Mouse (Mus musculus) hindbrain, embryonic 12.5 days (tissue): ENCODE data around the gene Tcte2. TPM values are rescaled to one million over a fixed set of nuclear protein-coding genes. Genes with fewer than 3 reads are reported as not detected.

ENCODE experiments used
- ATAC-seq: fragments of 200-750 bp; cut with Nextera tagmentation; 2 replicates; pipeline ENCODE4 v1.8.0; 2017; ENCODE audit warnings: moderate TSS enrichment; ENCODE audit not compliant: low FRiP score
- H3K27ac ChIP-seq: fragments of 300-500 bp; sonication (generic); 2 replicates; pipeline ENCODE4 v1.5.1; 2016; ENCODE audit warnings: mild to moderate bottlenecking
- H3K27me3 ChIP-seq: fragments of 300-500 bp; sonication (generic); 2 replicates; pipeline ENCODE4 v1.6.1; 2016; ENCODE audit warnings: mild to moderate bottlenecking
- H3K36me3 ChIP-seq: fragments of 300-500 bp; sonication (generic); 2 replicates; pipeline ENCODE4 v1.6.1; 2016; ENCODE audit warnings: mild to moderate bottlenecking
- H3K4me1 ChIP-seq: fragments of 300-500 bp; sonication (generic); 2 replicates; pipeline ENCODE4 v1.6.1; 2016
- H3K4me2 ChIP-seq: fragments of 300-500 bp; sonication (generic); replicated peaks from 2 replicates; pipeline ENCODE4 v1.6.1; 2016; ENCODE audit warnings: mild to moderate bottlenecking
- H3K4me3 ChIP-seq: fragments of 300-500 bp; sonication (generic); 2 replicates; pipeline ENCODE4 v1.5.1; 2016; ENCODE audit warnings: mild to moderate bottlenecking
- H3K9ac ChIP-seq: fragments of 300-500 bp; sonication (generic); 2 replicates; pipeline ENCODE4 v1.6.1; 2016; ENCODE audit warnings: mild to moderate bottlenecking, moderate library complexity
- H3K9me3 ChIP-seq: fragments of 300-500 bp; sonication (generic); replicated peaks from 2 replicates; pipeline ENCODE4 v1.6.1; 2016; ENCODE audit warnings: mild to moderate bottlenecking
- WGBS: fragments of 180-500 bp; shearing (Covaris S2); methylation state at CpG from one replicate; pipeline ENCODE4 v1.1.7; 2016; 5-methylcytosine and 5-hydroxymethylcytosine counted together
- polyA plus RNA-seq: library from polyadenylated mRNA; unstranded; fragments of >200 nt; fragmentation: Nextera tagmentation; extraction: Ambion mirVana; gene quantifications from 2 replicates; pipeline ENCODE4 v1.2.1, GENCODE M21; 2016

Tcte2 gene
- polyA plus RNA-seq, 1 experiment from 2014 or later = 13.9 TPM

- H3K9me3 ChIP-seq = no peaks in the 10 kb centered on the region
- 50% methylated on average over 5 of the region's 5 CpGs for WGBS
- no peak overlapping the region for H3K27ac ChIP-seq
- no peaks in the 10 kb centered on the region for H3K36me3 ChIP-seq
- peaks cover 29% of the 10 kb centered on the region for H3K4me1 ChIP-seq
- no peak overlapping the region for H3K4me2 ChIP-seq
- H3K9ac ChIP-seq = no peak overlapping the region
- H3K27me3 ChIP-seq = no peaks in the 10 kb centered on the region
- no peak overlapping the region for H3K4me3 ChIP-seq
- no peak for ATAC-seq
These were observed 17.9 kb downstream of the Tcte2 start for GRCm38 (mm10) chr17:13743709-13744079.

GRCm38 (mm10) chr17:13742941-13743708 lies 18.5 kb downstream of the Tcte2 start:
- Histone ChIP-seq H3K4me1 (peaks cover 29% of the 10 kb centered on the region), H3K9me3 (no peaks in the 10 kb centered on the region), H3K27ac (no peak overlapping the region), H3K9ac (0 out of 2 replicates have a peak overlapping the region, but pooled peaks have one; percentile 27), H3K36me3 (no peaks in the 10 kb centered on the region), H3K27me3 (no peaks in the 10 kb centered on the region), H3K4me2 (no peak overlapping the region), H3K4me3 (no peak overlapping the region)
- no peak for ATAC-seq
- 49% methylated on average over 7 of the region's 7 CpGs for WGBS

DNA sequence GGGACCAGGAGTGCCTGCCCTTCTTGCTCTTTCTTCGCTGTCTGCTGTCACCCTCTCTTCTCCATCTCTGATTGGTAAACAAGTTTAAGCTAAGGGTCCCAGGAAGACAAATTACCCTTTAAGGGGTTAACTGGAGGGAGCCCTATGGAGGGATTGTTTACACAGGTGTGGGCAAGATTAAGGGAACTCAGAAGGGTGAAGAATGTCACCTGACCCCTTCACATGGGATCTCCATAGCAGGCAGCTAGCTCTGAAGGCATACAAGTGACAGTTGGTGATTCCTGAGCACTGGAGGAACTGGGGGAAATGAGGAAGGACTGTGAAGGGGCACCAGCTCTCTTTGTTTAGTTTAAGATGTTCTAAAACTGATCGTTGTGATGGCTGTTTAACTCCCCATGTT lies 19.3 kb downstream of the Tcte2 start:
- Histone ChIP-seq H3K4me1 (peaks cover 32% of the 10 kb centered on the region), H3K4me3 (no peak overlapping the region), H3K9me3 (no peaks in the 10 kb centered on the region), H3K9ac (no peak overlapping the region), H3K27me3 (no peaks in the 10 kb centered on the region), H3K4me2 (no peak overlapping the region), H3K27ac (no peak overlapping the region), H3K36me3 (no peaks in the 10 kb centered on the region)
- no peak for ATAC-seq
- 36% methylated on average over 2 of the region's 2 CpGs for WGBS

- Histone ChIP-seq H3K4me2 (no peak overlapping the region), H3K4me1 (peaks cover 34% of the 10 kb centered on the region), H3K4me3 (no peak overlapping the region), H3K9me3 (no peaks in the 10 kb centered on the region), H3K9ac (no peak overlapping the region), H3K27me3 (no peaks in the 10 kb centered on the region), H3K36me3 (no peaks in the 10 kb centered on the region), H3K27ac (no peak overlapping the region; the same call in 1 of the 2 replicates)
- ATAC-seq = no peak
- 82% methylated on average over 7 of the region's 7 CpGs for WGBS
These were observed 20.0 kb downstream of the Tcte2 start for GRCm38 (mm10) chr17:13741611-13742010.

GRCm38 (mm10) chr17:13740796-13741195 lies 20.8 kb downstream of the Tcte2 start:
- H3K27ac ChIP-seq = no peak overlapping the region
- ATAC-seq = no peak
- no peak overlapping the region for H3K9ac ChIP-seq
- peaks cover 34% of the 10 kb centered on the region for H3K4me1 ChIP-seq
- H3K9me3 ChIP-seq = no peaks in the 10 kb centered on the region
- H3K4me3 ChIP-seq = no peak overlapping the region
- H3K4me2 ChIP-seq = no peak overlapping the region
- no peaks in the 10 kb centered on the region for H3K27me3 ChIP-seq
- 67% methylated on average over 2 of the region's 2 CpGs for WGBS
- no peaks in the 10 kb centered on the region for H3K36me3 ChIP-seq

GRCm38 (mm10) chr17:13739981-13740380 lies 21.6 kb downstream of the Tcte2 start:
- Histone ChIP-seq H3K4me3 (no peak overlapping the region), H3K4me1 (peaks cover 27% of the 10 kb centered on the region), H3K27ac (no peak overlapping the region), H3K9me3 (no peaks in the 10 kb centered on the region), H3K4me2 (no peak overlapping the region), H3K27me3 (no peaks in the 10 kb centered on the region), H3K36me3 (no peaks in the 10 kb centered on the region), H3K9ac (no peak overlapping the region)
- no peak for ATAC-seq
- 80% methylated on average over 5 of the region's 5 CpGs for WGBS

- WGBS = 96% methylated on average over 2 of the region's 2 CpGs
- Histone ChIP-seq H3K9me3 (no peaks in the 10 kb centered on the region), H3K4me1 (peaks cover 23% of the 10 kb centered on the region), H3K4me2 (no peak overlapping the region), H3K9ac (no peak overlapping the region), H3K36me3 (no peaks in the 10 kb centered on the region), H3K4me3 (no peak overlapping the region), H3K27ac (no peak overlapping the region), H3K27me3 (no peaks in the 10 kb centered on the region)
- no peak for ATAC-seq
These were observed 22.7 kb downstream of the Tcte2 start for GRCm38 (mm10) chr17:13738916-13739315.

GRCm38 (mm10) chr17:13738121-13738776 lies 23.4 kb downstream of the Tcte2 start:
- H3K9ac ChIP-seq = no peak overlapping the region
- H3K36me3 ChIP-seq = no peaks in the 10 kb centered on the region
- H3K27ac ChIP-seq = no peak overlapping the region
- no peak overlapping the region for H3K4me3 ChIP-seq
- H3K4me1 ChIP-seq = peaks cover 16% of the 10 kb centered on the region
- H3K4me2 ChIP-seq = no peak overlapping the region
- no peaks in the 10 kb centered on the region for H3K9me3 ChIP-seq
- no peak for ATAC-seq
- 71% methylated on average over 7 of the region's 7 CpGs for WGBS
- no peaks in the 10 kb centered on the region for H3K27me3 ChIP-seq

GRCm38 (mm10) chr17:13737336-13737735 lies 24.3 kb downstream of the Tcte2 start:
- no peaks in the 10 kb centered on the region for H3K27me3 ChIP-seq
- H3K9me3 ChIP-seq = no peaks in the 10 kb centered on the region
- H3K27ac ChIP-seq = no peak overlapping the region
- WGBS = 57% methylated on average over 6 of the region's 6 CpGs
- peaks cover 10% of the 10 kb centered on the region; the same call in 1 of the 2 replicates for H3K4me1 ChIP-seq
- H3K4me2 ChIP-seq = no peak overlapping the region
- H3K36me3 ChIP-seq = no peaks in the 10 kb centered on the region
- H3K4me3 ChIP-seq = no peak overlapping the region
- no peak for ATAC-seq
- no peak overlapping the region for H3K9ac ChIP-seq

- Histone ChIP-seq H3K27ac (no peak overlapping the region), H3K36me3 (no peaks in the 10 kb centered on the region), H3K27me3 (no peaks in the 10 kb centered on the region), H3K4me3 (no peak overlapping the region), H3K9ac (no peak overlapping the region), H3K4me2 (no peak overlapping the region), H3K9me3 (no peaks in the 10 kb centered on the region), H3K4me1 (peaks cover 5% of the 10 kb centered on the region; the same call in 1 of the 2 replicates)
- 67% methylated on average over 8 of the region's 8 CpGs for WGBS
- peak; percentile 36; the same call in 1 of the 2 replicates for ATAC-seq
These were observed 25.8 kb downstream of the Tcte2 start for GRCm38 (mm10) chr17:13735803-13736282.

DNA sequence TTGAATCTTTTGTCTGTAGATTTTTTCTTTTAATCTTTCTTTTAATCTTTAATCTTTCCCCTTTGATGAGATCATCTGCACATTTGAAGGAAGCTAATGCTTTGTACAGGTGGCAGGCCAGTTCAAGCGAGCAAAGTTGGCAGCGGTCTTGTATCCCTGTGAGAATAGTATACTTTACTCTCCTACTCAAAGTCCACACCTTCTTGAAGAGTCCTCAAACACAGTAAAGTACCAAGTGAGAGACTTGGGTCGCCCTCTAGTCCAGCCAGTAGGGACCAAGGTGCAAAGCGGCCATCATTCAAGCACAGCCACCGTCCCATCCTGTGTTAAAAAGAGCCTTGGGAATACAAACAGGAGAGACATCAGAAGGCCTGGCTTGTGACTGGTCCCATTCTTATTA lies 26.6 kb downstream of the Tcte2 start:
- WGBS = 92% methylated on average over 5 of the region's 5 CpGs

DNA sequence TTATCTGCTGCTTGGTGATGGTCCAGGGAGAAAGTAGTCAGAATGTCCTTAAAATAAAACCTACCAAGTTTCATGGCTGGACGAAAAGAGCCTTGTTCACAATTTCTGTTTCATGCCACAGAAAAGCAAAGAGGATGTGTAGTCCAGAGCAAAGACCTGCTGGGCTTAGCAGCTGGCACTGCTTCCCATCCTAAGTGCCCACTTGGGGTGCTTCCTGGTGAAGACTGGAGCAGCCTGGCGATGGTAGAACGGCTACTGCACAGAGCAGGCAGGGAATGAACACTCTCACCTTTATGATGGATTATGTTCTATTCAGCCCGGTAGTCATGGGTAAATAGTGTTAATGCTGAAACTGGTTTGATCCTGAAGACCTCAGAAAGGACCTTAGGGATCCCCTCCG lies 27.7 kb downstream of the Tcte2 start:
- ATAC-seq = no peak
- Histone ChIP-seq H3K4me2 (no peak overlapping the region), H3K9ac (no peak overlapping the region), H3K27me3 (no peaks in the 10 kb centered on the region), H3K27ac (no peak overlapping the region), H3K4me1 (peaks cover 5% of the 10 kb centered on the region; the same call in 1 of the 2 replicates), H3K36me3 (no peaks in the 10 kb centered on the region), H3K9me3 (no peaks in the 10 kb centered on the region), H3K4me3 (no peak overlapping the region)
- WGBS = 94% methylated on average over 5 of the region's 5 CpGs

More for the DNA sequence above, 26.6 kb downstream of the Tcte2 start:
- H3K27ac ChIP-seq = no peak overlapping the region
- no peak overlapping the region for H3K9ac ChIP-seq
- H3K9me3 ChIP-seq = no peaks in the 10 kb centered on the region
- no peak overlapping the region for H3K4me2 ChIP-seq
- no peaks in the 10 kb centered on the region for H3K27me3 ChIP-seq
- H3K4me3 ChIP-seq = no peak overlapping the region
- H3K36me3 ChIP-seq = no peaks in the 10 kb centered on the region
- H3K4me1 ChIP-seq = peaks cover 5% of the 10 kb centered on the region; the same call in 1 of the 2 replicates
- ATAC-seq = no peak
